Mouse (Mus musculus) gastrocnemius, postnatal 10 days (tissue): Measurements from ENCODE around the gene 6030498E09Rik. TPM values are rescaled to one million over a fixed set of nuclear protein-coding genes. Genes with fewer than 3 reads are reported as not detected.

Source experiments
- DNase-seq: peaks from one replicate; pipeline ENCODE4 v3.0.0; 2021; ENCODE audit warnings: mixed read lengths
- long read RNA-seq, 2 experiments: library from polyadenylated mRNA; stranded (forward); transcript quantifications; one replicate each; pipeline ENCODE4 v2.0.0; 2021
- microRNA-seq, 2 experiments: library from miRNA; unstranded; fragments of <30 nt; microRNA quantifications; one replicate each; pipeline ENCODE4 v1.2.0; 2021
- total RNA-seq, 2 experiments: library from RNA; stranded (reverse); gene quantifications; 2 replicates each; pipeline ENCODE4 v1.2.3; 2021

Gene 6030498E09Rik
- total RNA-seq = not detected
- long read RNA-seq, experiment 1 = 0 reads
- long read RNA-seq, experiment 2 = 0 reads

GRCm38 (mm10) chrX:38772478-38772877, at the start of gene 6030498E09Rik:
Gene 6030498E09Rik (plus strand): TSS chrX:38772671.
- DNase-seq = no peak

- DNase-seq = no peak
Measured at GRCm38 (mm10) chrX:38730081-38730480, 42.4 kb upstream of the 6030498E09Rik start.

- DNase-seq = no peak
Measured at GRCm38 (mm10) chrX:38730639-38731038, 41.8 kb upstream of the 6030498E09Rik start.

- DNase-seq = no peak
Measured at GRCm38 (mm10) chrX:38733683-38734082, 38.8 kb upstream of the 6030498E09Rik start.

- DNase-seq = no peak
Measured at GRCm38 (mm10) chrX:38734916-38735880, 37.3 kb upstream of the 6030498E09Rik start.

- no peak for DNase-seq
Measured at GRCm38 (mm10) chrX:38771453-38771852, 1.0 kb upstream of the 6030498E09Rik start.

GRCm38 (mm10) chrX:38771886-38772285, 585 bp upstream of the 6030498E09Rik start:
- no peak for DNase-seq

- no peak for DNase-seq
Measured at GRCm38 (mm10) chrX:38794373-38794772, 21.9 kb downstream of the 6030498E09Rik start.

- DNase-seq = no peak
Measured at GRCm38 (mm10) chrX:38813934-38814333, 41.5 kb downstream of the 6030498E09Rik start.

GRCm38 (mm10) chrX:38816841-38817240, 44.4 kb downstream of the 6030498E09Rik start:
- DNase-seq = no peak

- no peak for DNase-seq
Measured at GRCm38 (mm10) chrX:38958571-38958970, 186.1 kb downstream of the 6030498E09Rik start.

- DNase-seq = no peak
Measured at GRCm38 (mm10) chrX:38996265-38996664, 223.8 kb downstream of the 6030498E09Rik start.

Small RNA genes lying within 50 kb of the gene (microRNA-seq; reads per million reads assigned to microRNA genes)
- 0 reads per million in 2 experiments for gene Gm25642

Other genes starting within 250 kb of the 6030498E09Rik start
- gene Cul4b, start 196.5 kb upstream of the 6030498E09Rik start, total RNA-seq = 10 to 100 TPM; 12.8 to 16.3 TPM
- 10 to 100 TPM; 42.7 to 52.7 TPM for gene Mcts1, start 172.1 kb upstream of the 6030498E09Rik start, total RNA-seq
- 10 to 100 TPM; 10.7 to 12.1 TPM for gene C1galt1c1, start 137.6 kb upstream of the 6030498E09Rik start, total RNA-seq